Mouse (Mus musculus): ENCODE results near the gene Slco1a6. TPM values are rescaled to one million over a fixed set of nuclear protein-coding genes. Genes with fewer than 3 reads are reported as not detected.
"Not testable (repeated sequence)": the region's sequence is repeated elsewhere in the genome, so short reads cannot be mapped to it uniquely, and the experiment has no call there.

Slco1a6 gene
- total RNA-seq (2017) = not detected in 2 replicates

GRCm38 (mm10) chr6:142208421-142208820, at the start of gene Slco1a6:
Slco1a6 (minus strand) TSS chr6:142208521.
- no peak for ATAC-seq (replicated peaks in 1 of 2; ENCODE audit: insufficient read depth in 1 of 2, low FRiP score in 2 of 2, low TSS enrichment in 1 of 2, low read depth in 1 of 2, poor library complexity in 2 of 2, severe bottlenecking in 2 of 2)

GRCm38 (mm10) chr6:142250738-142251307, 42.5 kb upstream of the Slco1a6 start:
- ATAC-seq (replicated peaks in 1 of 2; ENCODE audit: insufficient read depth in 1 of 2, low FRiP score in 2 of 2, low TSS enrichment in 1 of 2, low read depth in 1 of 2, poor library complexity in 2 of 2, severe bottlenecking in 2 of 2) = not testable (repeated sequence)

- no peak for ATAC-seq (replicated peaks in 1 of 2; ENCODE audit: insufficient read depth in 1 of 2, low FRiP score in 2 of 2, low TSS enrichment in 1 of 2, low read depth in 1 of 2, poor library complexity in 2 of 2, severe bottlenecking in 2 of 2)
These were observed 36.7 kb upstream of the Slco1a6 start for GRCm38 (mm10) chr6:142245065-142245464.

DNA sequence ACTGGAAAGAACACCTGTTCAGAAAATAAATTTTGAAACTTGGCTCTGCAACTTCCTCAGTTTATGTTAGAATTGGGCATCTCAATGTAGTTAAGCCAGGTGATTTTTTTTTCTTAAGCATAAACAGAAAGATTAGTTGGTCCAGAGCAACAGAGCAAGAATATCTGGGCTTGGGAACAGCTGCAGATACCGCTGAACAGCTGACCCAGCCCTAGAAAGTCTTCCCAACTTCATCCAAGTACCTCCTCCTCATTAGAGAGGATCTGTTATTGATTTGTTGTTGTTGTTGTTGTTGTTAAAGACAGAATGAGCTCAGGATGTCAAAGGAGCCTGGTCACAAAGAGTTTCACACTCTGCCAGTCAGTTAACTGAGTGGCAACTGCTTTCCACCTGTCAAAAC, 31.1 kb upstream of the Slco1a6 start:
- ATAC-seq (replicated peaks in 1 of 2; ENCODE audit: insufficient read depth in 1 of 2, low FRiP score in 2 of 2, low TSS enrichment in 1 of 2, low read depth in 1 of 2, poor library complexity in 2 of 2, severe bottlenecking in 2 of 2) = no peak

GRCm38 (mm10) chr6:142220138-142220537, 11.8 kb upstream of the Slco1a6 start:
- no peak for ATAC-seq (replicated peaks in 1 of 2; ENCODE audit: insufficient read depth in 1 of 2, low FRiP score in 2 of 2, low TSS enrichment in 1 of 2, low read depth in 1 of 2, poor library complexity in 2 of 2, severe bottlenecking in 2 of 2)

GRCm38 (mm10) chr6:142211821-142212220, 3.5 kb upstream of the Slco1a6 start:
- ATAC-seq (replicated peaks in 1 of 2; ENCODE audit: insufficient read depth in 1 of 2, low FRiP score in 2 of 2, low TSS enrichment in 1 of 2, low read depth in 1 of 2, poor library complexity in 2 of 2, severe bottlenecking in 2 of 2) = no peak

- no peak for ATAC-seq (replicated peaks in 1 of 2; ENCODE audit: insufficient read depth in 1 of 2, low FRiP score in 2 of 2, low TSS enrichment in 1 of 2, low read depth in 1 of 2, poor library complexity in 2 of 2, severe bottlenecking in 2 of 2)
These were observed 1.4 kb upstream of the Slco1a6 start for GRCm38 (mm10) chr6:142209749-142210148.

DNA sequence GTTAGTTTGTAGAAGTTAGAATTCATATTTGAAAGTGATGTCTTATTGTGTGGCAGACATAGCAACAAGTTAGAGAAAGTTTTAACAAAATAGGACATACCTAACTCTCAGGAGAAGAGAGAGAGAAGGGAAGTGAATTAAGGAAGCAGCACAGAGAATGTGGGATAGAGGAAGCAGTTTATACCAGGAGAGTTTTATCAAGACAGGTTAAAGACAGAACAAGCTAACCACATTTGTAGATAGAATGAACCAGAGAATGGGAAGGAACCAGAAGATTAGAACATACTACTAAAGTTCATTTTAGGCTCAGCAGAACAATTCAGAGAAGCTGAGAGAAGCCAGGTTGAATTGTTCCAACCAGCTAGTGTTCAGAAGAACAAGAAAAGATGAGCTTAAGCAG, 7.8 kb downstream of the Slco1a6 start:
- no peak for ATAC-seq (replicated peaks in 1 of 2; ENCODE audit: insufficient read depth in 1 of 2, low FRiP score in 2 of 2, low TSS enrichment in 1 of 2, low read depth in 1 of 2, poor library complexity in 2 of 2, severe bottlenecking in 2 of 2)

GRCm38 (mm10) chr6:142194245-142194644, 14.1 kb downstream of the Slco1a6 start:
- ATAC-seq (replicated peaks in 1 of 2; ENCODE audit: insufficient read depth in 1 of 2, low FRiP score in 2 of 2, low TSS enrichment in 1 of 2, low read depth in 1 of 2, poor library complexity in 2 of 2, severe bottlenecking in 2 of 2) = no peak

GRCm38 (mm10) chr6:142191962-142192361, 16.4 kb downstream of the Slco1a6 start:
- no peak for ATAC-seq (replicated peaks in 1 of 2; ENCODE audit: insufficient read depth in 1 of 2, low FRiP score in 2 of 2, low TSS enrichment in 1 of 2, low read depth in 1 of 2, poor library complexity in 2 of 2, severe bottlenecking in 2 of 2)

GRCm38 (mm10) chr6:142187426-142187825, 20.9 kb downstream of the Slco1a6 start:
- no peak for ATAC-seq (replicated peaks in 1 of 2; ENCODE audit: insufficient read depth in 1 of 2, low FRiP score in 2 of 2, low TSS enrichment in 1 of 2, low read depth in 1 of 2, poor library complexity in 2 of 2, severe bottlenecking in 2 of 2)

- no peak for ATAC-seq (replicated peaks in 1 of 2; ENCODE audit: insufficient read depth in 1 of 2, low FRiP score in 2 of 2, low TSS enrichment in 1 of 2, low read depth in 1 of 2, poor library complexity in 2 of 2, severe bottlenecking in 2 of 2)
These were observed 22.4 kb downstream of the Slco1a6 start for GRCm38 (mm10) chr6:142185868-142186415.

GRCm38 (mm10) chr6:142163406-142163805, 44.9 kb downstream of the Slco1a6 start:
- ATAC-seq (replicated peaks in 1 of 2; ENCODE audit: insufficient read depth in 1 of 2, low FRiP score in 2 of 2, low TSS enrichment in 1 of 2, low read depth in 1 of 2, poor library complexity in 2 of 2, severe bottlenecking in 2 of 2) = no peak

DNA sequence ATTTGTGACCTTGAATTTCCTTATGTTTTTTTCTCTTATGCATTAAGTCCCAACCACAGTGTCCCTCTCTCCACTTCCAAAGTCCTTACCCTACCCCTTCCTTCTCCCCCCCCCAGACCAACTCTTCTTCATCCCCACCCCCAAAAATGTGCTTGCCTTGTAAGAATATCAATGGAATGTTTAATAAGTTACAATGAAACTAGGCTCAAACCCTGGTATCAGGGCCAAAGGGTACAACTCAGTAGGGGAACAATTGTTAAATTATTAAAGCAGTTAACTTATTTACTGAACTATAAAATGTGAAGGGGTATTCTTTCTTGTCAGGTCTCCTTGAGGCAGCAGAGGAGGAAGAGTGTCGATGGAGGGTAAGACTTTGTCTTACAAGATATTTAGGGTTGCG, 47.1 kb downstream of the Slco1a6 start:
- no peak for ATAC-seq (replicated peaks in 1 of 2; ENCODE audit: insufficient read depth in 1 of 2, low FRiP score in 2 of 2, low TSS enrichment in 1 of 2, low read depth in 1 of 2, poor library complexity in 2 of 2, severe bottlenecking in 2 of 2)

DNA sequence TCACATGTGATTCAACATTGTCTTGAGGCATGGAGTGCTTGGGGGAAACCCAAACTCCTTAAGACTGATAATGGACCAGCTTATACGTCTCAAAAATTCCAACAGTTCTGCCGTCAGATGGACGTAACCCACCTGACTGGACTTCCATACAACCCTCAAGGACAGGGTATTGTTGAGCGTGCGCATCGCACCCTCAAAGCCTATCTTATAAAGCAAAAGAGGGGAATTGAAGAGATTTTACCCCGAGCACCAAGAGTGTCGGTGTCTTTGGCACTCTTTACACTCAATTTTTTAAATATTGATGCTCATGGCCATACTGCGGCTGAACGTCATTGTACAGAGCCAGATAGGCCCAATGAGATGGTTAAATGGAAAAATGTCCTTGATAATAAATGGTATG, 54.2 kb downstream of the Slco1a6 start:
- not testable (repeated sequence) for ATAC-seq (replicated peaks in 1 of 2; ENCODE audit: insufficient read depth in 1 of 2, low FRiP score in 2 of 2, low TSS enrichment in 1 of 2, low read depth in 1 of 2, poor library complexity in 2 of 2, severe bottlenecking in 2 of 2)

GRCm38 (mm10) chr6:142148371-142148770, 60.0 kb downstream of the Slco1a6 start:
- no peak for ATAC-seq (replicated peaks in 1 of 2; ENCODE audit: insufficient read depth in 1 of 2, low FRiP score in 2 of 2, low TSS enrichment in 1 of 2, low read depth in 1 of 2, poor library complexity in 2 of 2, severe bottlenecking in 2 of 2)

DNA sequence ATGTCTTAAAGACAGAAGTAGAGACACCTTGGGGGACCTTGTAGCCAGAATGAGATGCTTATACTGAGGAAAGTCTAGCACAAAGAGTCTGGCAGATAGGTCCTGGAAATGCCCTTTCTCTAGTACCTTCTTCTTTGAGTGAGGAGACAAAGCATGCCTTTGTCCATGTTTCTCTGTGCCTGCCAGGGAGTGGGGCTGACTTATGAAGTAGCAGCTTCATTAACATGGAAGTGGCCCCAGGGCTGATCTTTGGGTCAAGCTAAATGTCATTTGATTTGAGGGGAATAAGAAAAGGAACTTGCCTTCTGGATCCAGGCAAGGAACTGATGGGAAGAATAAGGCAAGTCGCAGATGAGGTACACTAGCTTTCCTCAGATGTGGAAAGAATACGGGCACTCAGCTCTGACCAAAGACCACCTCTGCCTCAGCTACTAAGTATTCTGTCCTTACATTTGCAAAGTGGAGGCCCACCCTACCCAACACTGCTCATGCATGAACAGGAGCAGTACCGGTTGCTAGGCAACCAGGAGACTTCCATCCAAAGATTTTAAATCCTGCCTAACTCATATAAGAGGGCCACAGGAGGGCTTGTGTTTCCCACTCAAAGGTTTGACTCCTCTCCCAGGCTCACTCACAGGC, 96.5 kb downstream of the Slco1a6 start:
- ATAC-seq (replicated peaks in 1 of 2; ENCODE audit: insufficient read depth in 1 of 2, low FRiP score in 2 of 2, low TSS enrichment in 1 of 2, low read depth in 1 of 2, poor library complexity in 2 of 2, severe bottlenecking in 2 of 2) = no peak

DNA sequence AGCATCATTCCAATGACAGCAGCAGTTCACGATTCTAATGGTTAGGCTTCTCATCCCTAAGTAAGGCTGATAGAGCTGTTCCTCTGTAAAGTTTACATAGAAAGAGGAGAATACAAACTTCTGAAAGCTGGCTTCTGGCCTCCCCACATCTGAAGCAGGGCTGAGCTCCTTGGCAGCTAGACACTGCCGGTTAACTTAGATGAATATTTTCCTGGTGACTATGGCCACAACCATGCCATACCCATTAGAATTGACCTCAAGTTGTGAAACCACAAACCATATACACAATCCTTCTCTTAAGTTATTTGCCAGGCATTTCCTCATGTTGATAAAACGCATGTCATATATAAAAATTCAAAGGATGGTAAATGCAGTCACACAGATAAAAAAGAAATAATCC, 117.2 kb downstream of the Slco1a6 start:
- ATAC-seq (replicated peaks in 1 of 2; ENCODE audit: insufficient read depth in 1 of 2, low FRiP score in 2 of 2, low TSS enrichment in 1 of 2, low read depth in 1 of 2, poor library complexity in 2 of 2, severe bottlenecking in 2 of 2) = no peak

DNA sequence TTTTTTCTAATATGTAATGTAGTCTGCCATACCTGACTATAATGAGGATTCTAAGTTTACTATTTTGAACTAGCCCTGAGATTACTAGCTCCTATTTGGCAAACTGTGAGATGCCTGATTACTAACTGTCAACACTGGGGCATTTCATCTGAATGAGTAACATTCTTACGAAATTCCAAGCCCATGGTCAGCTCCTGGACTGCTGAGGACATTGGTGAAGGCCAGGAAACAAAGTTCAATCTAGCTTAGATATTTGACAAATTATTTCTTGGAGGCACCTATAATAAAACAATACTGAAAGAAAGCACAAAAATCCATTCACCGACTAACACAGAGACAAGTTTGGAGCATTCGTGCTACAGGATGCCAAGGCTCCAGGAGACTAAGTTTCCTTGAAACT, 150.0 kb downstream of the Slco1a6 start:
- not testable (repeated sequence) for ATAC-seq (replicated peaks in 1 of 2; ENCODE audit: insufficient read depth in 1 of 2, low FRiP score in 2 of 2, low TSS enrichment in 1 of 2, low read depth in 1 of 2, poor library complexity in 2 of 2, severe bottlenecking in 2 of 2)
